Mouse (Mus musculus) heart, adult 9 months (tissue): Measurements from ENCODE around the gene Diablo.

Experiments used
- DNase-seq, 2 experiments: peaks; one replicate each; pipeline ENCODE4 v3.0.0; 2022; ENCODE audit warnings: low spot score in 2 of 2

Gene Diablo

GRCm38 (mm10) chr5:123501973-123502372 is 22.0 kb downstream of the Diablo start:
- no peak for DNase-seq

DNA sequence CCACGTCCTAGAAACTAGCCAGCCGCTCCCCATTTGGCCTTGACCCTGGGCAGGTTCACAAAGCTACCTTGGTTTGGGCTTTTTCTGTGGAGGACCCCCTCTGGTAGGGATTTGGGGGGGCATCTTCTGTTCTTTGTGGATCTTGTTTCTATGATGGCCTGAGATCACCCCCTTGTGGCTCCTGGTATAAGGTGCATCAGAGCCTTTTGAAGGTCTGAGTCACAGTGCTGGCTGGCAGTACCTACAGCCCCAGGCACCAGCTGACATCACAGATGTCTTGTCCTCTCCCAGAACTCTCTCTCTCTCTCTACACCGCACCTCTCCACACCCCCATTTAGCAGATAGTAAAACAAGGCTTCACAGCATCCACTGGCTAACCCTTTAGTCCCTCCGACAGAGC is 24.3 kb downstream of the Diablo start:
- no peak for DNase-seq

DNA sequence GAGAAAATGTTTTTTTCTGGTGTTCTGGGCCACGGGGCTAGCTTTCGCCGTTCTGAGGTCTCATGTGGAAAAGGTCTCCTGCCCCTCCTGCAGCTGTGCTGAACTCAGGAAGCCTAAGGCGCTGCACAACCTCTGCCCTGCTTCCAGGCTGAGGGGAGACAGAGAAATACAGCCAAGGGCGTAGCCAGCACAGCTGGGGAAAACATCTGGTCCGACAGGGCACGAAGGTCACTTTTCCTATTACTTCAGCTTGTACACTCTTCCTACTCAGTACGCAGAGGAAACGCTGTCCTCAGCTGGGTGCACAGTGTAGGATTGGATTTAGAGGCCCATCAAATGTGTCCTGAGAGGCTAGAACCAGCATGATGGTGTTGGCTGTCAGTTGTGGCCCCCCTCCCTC is 34.0 kb downstream of the Diablo start:
- DNase-seq: peak; percentile 67 to 72

DNA sequence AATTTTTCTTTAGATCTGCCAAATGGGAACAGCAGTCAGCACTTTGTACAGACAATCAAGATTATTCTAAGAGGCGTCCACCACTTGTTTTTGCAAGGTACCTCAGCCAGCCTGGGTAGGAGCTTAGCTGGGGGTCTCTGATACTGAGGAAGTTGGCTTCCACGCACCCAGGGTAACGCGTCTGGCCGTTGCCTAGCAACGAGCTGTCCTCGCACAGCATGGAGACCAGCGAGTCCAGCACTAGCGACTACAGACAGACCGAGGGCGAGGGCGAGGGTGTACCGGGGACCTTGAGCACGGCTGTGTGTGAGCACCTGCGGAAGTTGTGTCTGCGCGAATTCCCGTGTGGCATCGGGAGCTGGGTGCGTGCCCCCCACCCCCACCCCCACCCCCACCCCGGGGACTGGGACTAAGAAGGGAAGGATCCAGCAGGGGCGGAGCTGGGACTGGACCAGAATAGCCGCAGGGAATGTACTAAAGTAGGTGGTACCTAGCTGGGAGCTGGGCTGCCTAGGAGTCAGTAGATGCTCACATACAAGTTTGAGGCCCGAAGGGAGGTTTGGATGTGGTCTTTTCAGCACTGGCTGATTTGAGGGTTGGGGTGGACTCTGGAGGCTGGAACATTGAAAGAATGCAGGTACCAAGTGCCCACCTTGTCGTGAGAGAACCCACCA is 34.7 kb downstream of the Diablo start, which contains the start of the genes Lrrc43 and Il31:
Lrrc43 (plus strand) TSS at position 194 of the 674 bp plus-strand sequence.
Il31 (minus strand) TSS at position 378 of the 674 bp plus-strand sequence.
- DNase-seq: no peak

- DNase-seq: no peak
These were observed 36.1 kb downstream of the Diablo start for GRCm38 (mm10) chr5:123487659-123488395.

GRCm38 (mm10) chr5:123473817-123474216 is 50.2 kb downstream of the Diablo start:
- DNase-seq: no peak

DNA sequence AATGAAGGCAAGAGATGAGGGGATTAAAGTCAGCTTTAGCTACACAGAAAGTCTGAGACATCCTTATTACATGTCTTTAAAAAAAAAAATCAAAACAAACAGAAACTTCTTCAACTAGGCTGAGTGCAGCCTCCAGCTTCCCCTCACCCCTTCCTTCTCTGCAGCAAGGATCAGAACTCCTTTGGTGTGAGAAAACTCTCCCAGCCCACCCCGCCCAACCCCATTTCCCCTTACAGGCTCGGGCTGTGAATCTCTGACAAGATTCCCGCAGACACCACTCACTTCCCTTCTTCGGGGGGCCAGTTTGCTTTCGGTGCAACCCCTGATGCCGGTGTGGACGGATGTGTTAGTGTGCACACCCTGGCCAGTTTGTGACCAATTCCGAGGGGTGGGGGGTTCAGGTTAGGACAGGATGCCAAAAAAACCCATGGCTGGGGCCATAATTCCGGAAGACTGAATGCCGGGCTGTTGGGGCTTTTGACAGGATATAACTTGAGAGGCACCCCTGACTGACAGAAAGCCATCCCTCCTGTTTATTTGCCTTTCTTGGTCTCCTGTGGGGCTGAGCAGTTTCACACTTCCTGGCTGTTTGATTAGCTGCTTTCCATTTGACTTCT is 53.1 kb downstream of the Diablo start:
- DNase-seq: no peak

GRCm38 (mm10) chr5:123464638-123465037 is 59.3 kb downstream of the Diablo start:
- DNase-seq: no peak

DNA sequence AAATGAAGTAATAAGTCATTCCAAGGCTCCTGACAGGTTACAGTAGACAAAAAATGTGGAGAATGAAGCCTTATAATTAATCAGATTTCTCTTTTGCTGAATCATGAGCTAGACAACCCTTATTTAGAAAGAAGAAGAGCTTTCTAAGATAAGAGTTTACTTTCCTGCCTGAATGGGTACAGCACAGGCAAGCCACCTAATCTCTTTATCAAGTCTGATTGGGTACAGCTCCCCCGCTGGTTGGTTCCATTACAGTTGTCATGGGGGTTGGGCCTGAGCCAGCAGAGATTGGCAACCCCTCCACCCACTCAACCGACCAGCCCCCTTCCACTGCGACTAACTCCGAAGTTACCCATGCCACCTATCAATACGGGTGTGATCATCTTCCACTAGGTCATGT is 62.6 kb downstream of the Diablo start:
- no peak for DNase-seq
